Mouse (Mus musculus): ENCODE measurements around the gene Zscan29. TPM values are rescaled to one million over a fixed set of nuclear protein-coding genes. Genes with fewer than 3 reads are reported as not detected.

Gene Zscan29
- 26.8 TPM for total RNA-seq (2023)

GRCm38 (mm10) chr2:121170980-121171742 lies at the start of gene Zscan29:
Zscan29 (minus strand) TSS chr2:121171125.

GRCm38 (mm10) chr2:121170481-121170971 lies 399 bp downstream of the Zscan29 start, which contains the start of gene Tubgcp4:
Tubgcp4 (plus strand) TSS chr2:121170654.

GRCm38 (mm10) chr2:121140018-121140882 lies 30.7 kb downstream of the Zscan29 start, which contains the start of the genes Adal and Lcmt2:
Adal (plus strand) TSS chr2:121140428.
Lcmt2 (minus strand) TSS chr2:121140653.

GRCm38 (mm10) chr2:121109695-121110094 lies 61.2 kb downstream of the Zscan29 start, which contains the start of gene Tgm7:
Tgm7 (minus strand) TSS chr2:121109795.

Other genes with a start within 250 kb of the Zscan29 start
- 65.4 TPM for gene Ubr1, start 200.4 kb downstream of the Zscan29 start, total RNA-seq (2023)
- gene Tmem62, start 194.1 kb downstream of the Zscan29 start, total RNA-seq (2023): 20.6 TPM
- 84.3 TPM for gene Ccndbp1, start 162.7 kb downstream of the Zscan29 start, total RNA-seq (2023)
- gene Epb42, start 134.1 kb downstream of the Zscan29 start, total RNA-seq (2023): 1.1 TPM
- gene Tgm5, start 85.3 kb downstream of the Zscan29 start, total RNA-seq (2023): not detected
- not detected for gene Tgm7, start 61.3 kb downstream of the Zscan29 start, total RNA-seq (2023)
- 17.3 TPM for gene Adal, start 30.7 kb downstream of the Zscan29 start, total RNA-seq (2023)
- gene Lcmt2, start 30.5 kb downstream of the Zscan29 start, total RNA-seq (2023): 11.8 TPM
- 69.6 TPM for gene Tubgcp4, start 471 bp downstream of the Zscan29 start, total RNA-seq (2023)
- gene Trp53bp1, start 100.3 kb upstream of the Zscan29 start, total RNA-seq (2023): 70.9 TPM
- gene Map1a, start 118.5 kb upstream of the Zscan29 start, total RNA-seq (2023): 0.55 TPM
- gene Ppip5k1, start 184.3 kb upstream of the Zscan29 start, total RNA-seq (2023): 18.4 TPM
- gene Ckmt1, start 186.6 kb upstream of the Zscan29 start, total RNA-seq (2023): not detected
- 1.0 TPM for gene Strc, start 216.0 kb upstream of the Zscan29 start, total RNA-seq (2023)
- gene Pdia3, start 242.7 kb upstream of the Zscan29 start, total RNA-seq (2023): 123 TPM
- 2.4 TPM for gene Catsper2, start 242.7 kb upstream of the Zscan29 start, total RNA-seq (2023)

All from CD8-positive naive resting alpha-beta T cell, adult 57 days (primary cell).